Mouse (Mus musculus): ENCODE measurements at regions not wholly inside any gene's neighbourhood (a gene's known extent, or its start where the extent isn't known, plus 50 kb on each side); places are given as distances from the start of the nearest gene placed in this dataset.
"Not testable (repeated sequence)": the region's sequence is repeated elsewhere in the genome, so short reads cannot be mapped to it uniquely, and the experiment has no call there.

GRCm38 (mm10) chr3:40410749-40411310 is 120.3 kb upstream of the Intu start:
- no peak overlapping the region for H3K27ac ChIP-seq (replicated peaks)
- no peaks in the 10 kb centered on the region for H3K27me3 ChIP-seq (ENCODE audit: control insufficient read depth, insufficient read depth, low read length)
- H3K4me1 ChIP-seq (replicated peaks; ENCODE audit: control insufficient read depth, insufficient read depth) = no peaks in the 10 kb centered on the region
- no peaks in the 10 kb centered on the region for H3K9me3 ChIP-seq (ENCODE audit: control insufficient read depth, low read length)
- H3K4me2 ChIP-seq (replicated peaks; ENCODE audit: low read depth) = no peak overlapping the region
- H3K4me3 ChIP-seq (ENCODE audit: low read depth, low read length) = no peak overlapping the region
- no peak overlapping the region for H3K9ac ChIP-seq (ENCODE audit: low read length)
- no peak for TF ChIP-seq CTCF (IDR thresholded peaks at IDR 0.05; ENCODE audit: low read depth)
- no peak for TF ChIP-seq EP300 (optimal IDR thresholded peaks at IDR 0.05)
- WGBS = 57% methylated on average over 4 of the region's 4 CpGs
- H3K36me3 ChIP-seq (ENCODE audit: control insufficient read depth, insufficient read depth, low read length) = no peaks in the 10 kb centered on the region
- ATAC-seq (ENCODE audit: low FRiP score, low TSS enrichment) (no peak), DNase-seq (ENCODE audit: low spot score) (no peak)

GRCm38 (mm10) chr3:40425183-40425844 is 105.8 kb upstream of the Intu start:
- 38% methylated on average over 16 of the region's 18 CpGs for WGBS
- not testable (repeated sequence) for H3K4me3 ChIP-seq (ENCODE audit: low read depth, low read length); DNase-seq (ENCODE audit: low spot score); ATAC-seq (ENCODE audit: low FRiP score, low TSS enrichment); H3K9ac ChIP-seq (ENCODE audit: low read length); H3K36me3 ChIP-seq (ENCODE audit: control insufficient read depth, insufficient read depth, low read length); H3K9me3 ChIP-seq (ENCODE audit: control insufficient read depth, low read length); H3K4me2 ChIP-seq (replicated peaks; ENCODE audit: low read depth); H3K27ac ChIP-seq (replicated peaks); H3K4me1 ChIP-seq (replicated peaks; ENCODE audit: control insufficient read depth, insufficient read depth); H3K27me3 ChIP-seq (ENCODE audit: control insufficient read depth, insufficient read depth, low read length)

GRCm38 (mm10) chr3:40426070-40426469 is 105.0 kb upstream of the Intu start:
- Histone ChIP-seq H3K27me3 (ENCODE audit: control insufficient read depth, insufficient read depth, low read length) (no peaks in the 10 kb centered on the region), H3K36me3 (ENCODE audit: control insufficient read depth, insufficient read depth, low read length) (no peaks in the 10 kb centered on the region), H3K4me3 (ENCODE audit: low read depth, low read length) (no peak overlapping the region), H3K4me1 (replicated peaks; ENCODE audit: control insufficient read depth, insufficient read depth) (no peaks in the 10 kb centered on the region), H3K27ac (replicated peaks) (no peak overlapping the region), H3K9me3 (ENCODE audit: control insufficient read depth, low read length) (no peaks in the 10 kb centered on the region), H3K9ac (ENCODE audit: low read length) (no peak overlapping the region), H3K4me2 (replicated peaks; ENCODE audit: low read depth) (no peak overlapping the region)
- DNase-seq (ENCODE audit: low spot score) (no peak), ATAC-seq (ENCODE audit: low FRiP score, low TSS enrichment) (no peak)
- WGBS = 60% methylated on average over 4 of the region's 4 CpGs
- TF ChIP-seq CTCF (IDR thresholded peaks at IDR 0.05; ENCODE audit: low read depth) = no peak
- TF ChIP-seq EP300 (optimal IDR thresholded peaks at IDR 0.05) = no peak

GRCm38 (mm10) chr3:40428021-40428420 is 103.1 kb upstream of the Intu start:
- DNase-seq (ENCODE audit: low spot score) (no peak), ATAC-seq (ENCODE audit: low FRiP score, low TSS enrichment) (no peak)
- TF ChIP-seq EP300 (optimal IDR thresholded peaks at IDR 0.05) (no peak), CTCF (IDR thresholded peaks at IDR 0.05; ENCODE audit: low read depth) (no peak)
- H3K4me3 ChIP-seq (ENCODE audit: low read depth, low read length) = no peak overlapping the region
- H3K36me3 ChIP-seq (ENCODE audit: control insufficient read depth, insufficient read depth, low read length) = no peaks in the 10 kb centered on the region
- H3K4me1 ChIP-seq (replicated peaks; ENCODE audit: control insufficient read depth, insufficient read depth) = no peaks in the 10 kb centered on the region
- H3K4me2 ChIP-seq (replicated peaks; ENCODE audit: low read depth) = no peak overlapping the region
- H3K9me3 ChIP-seq (ENCODE audit: control insufficient read depth, low read length) = no peaks in the 10 kb centered on the region
- H3K27ac ChIP-seq (replicated peaks) = no peak overlapping the region
- WGBS = 46% methylated on average over 5 of the region's 5 CpGs
- no peak overlapping the region for H3K9ac ChIP-seq (ENCODE audit: low read length)
- no peaks in the 10 kb centered on the region for H3K27me3 ChIP-seq (ENCODE audit: control insufficient read depth, insufficient read depth, low read length)

GRCm38 (mm10) chr3:40438251-40438650 is 92.8 kb upstream of the Intu start:
- H3K27me3 ChIP-seq (ENCODE audit: control insufficient read depth, insufficient read depth, low read length) = no peaks in the 10 kb centered on the region
- DNase-seq (ENCODE audit: low spot score) (no peak), ATAC-seq (ENCODE audit: low FRiP score, low TSS enrichment) (no peak)
- H3K9me3 ChIP-seq (ENCODE audit: control insufficient read depth, low read length) = no peaks in the 10 kb centered on the region
- no peaks in the 10 kb centered on the region for H3K4me1 ChIP-seq (replicated peaks; ENCODE audit: control insufficient read depth, insufficient read depth)
- no peak overlapping the region for H3K9ac ChIP-seq (ENCODE audit: low read length)
- TF ChIP-seq EP300 (optimal IDR thresholded peaks at IDR 0.05) = no peak
- TF ChIP-seq CTCF (IDR thresholded peaks at IDR 0.05; ENCODE audit: low read depth) = no peak
- H3K27ac ChIP-seq (replicated peaks) = no peak overlapping the region
- no peaks in the 10 kb centered on the region for H3K36me3 ChIP-seq (ENCODE audit: control insufficient read depth, insufficient read depth, low read length)
- H3K4me3 ChIP-seq (ENCODE audit: low read depth, low read length) = no peak overlapping the region
- WGBS = 81% methylated on average over 4 of the region's 4 CpGs
- no peak overlapping the region for H3K4me2 ChIP-seq (replicated peaks; ENCODE audit: low read depth)

GRCm38 (mm10) chr3:40441092-40442036 is 89.7 kb upstream of the Intu start:
- Histone ChIP-seq H3K4me2 (replicated peaks; ENCODE audit: low read depth) (no peak overlapping the region), H3K4me1 (replicated peaks; ENCODE audit: control insufficient read depth, insufficient read depth) (no peaks in the 10 kb centered on the region), H3K27ac (replicated peaks) (no peak overlapping the region), H3K9ac (ENCODE audit: low read length) (no peak overlapping the region), H3K36me3 (ENCODE audit: control insufficient read depth, insufficient read depth, low read length) (no peaks in the 10 kb centered on the region), H3K4me3 (ENCODE audit: low read depth, low read length) (no peak overlapping the region), H3K9me3 (ENCODE audit: control insufficient read depth, low read length) (no peaks in the 10 kb centered on the region), H3K27me3 (ENCODE audit: control insufficient read depth, insufficient read depth, low read length) (no peaks in the 10 kb centered on the region)
- DNase-seq (ENCODE audit: low spot score) (no peak), ATAC-seq (ENCODE audit: low FRiP score, low TSS enrichment) (no peak)
- no peak for TF ChIP-seq CTCF (IDR thresholded peaks at IDR 0.05; ENCODE audit: low read depth)
- no peak for TF ChIP-seq EP300 (optimal IDR thresholded peaks at IDR 0.05)
- 60% methylated on average over 14 of the region's 14 CpGs for WGBS

Measured in stomach, postnatal 0 days (tissue).